Mouse (Mus musculus) liver, embryonic 14.5 days (tissue): Measurements from ENCODE around the gene Obscn. TPM values are rescaled to one million over a fixed set of nuclear protein-coding genes. Genes with fewer than 3 reads are reported as not detected.

ENCODE experiments used
- ATAC-seq: fragments of 200-750 bp; cut with Nextera tagmentation; 2 replicates; pipeline ENCODE4 v1.8.0; 2017; ENCODE audit warnings: moderate number of reproducible peaks, mild to moderate bottlenecking, moderate library complexity; ENCODE audit not compliant: insufficient read depth
- DNase-seq, 3 experiments: peaks; one replicate each; pipeline ENCODE4 v3.0.0-alpha.2; 2012 to 2013; ENCODE audit warnings: low read depth in 3 of 3, low spot score in 3 of 3
- H3K27ac ChIP-seq: fragments of 300-500 bp; sonication (generic); 2 replicates; pipeline ENCODE4 v1.5.1; 2014; ENCODE audit warnings: moderate library complexity, mild to moderate bottlenecking, control low read depth, inconsistent platforms
- H3K27me3 ChIP-seq: fragments of 300-500 bp; sonication (generic); 2 replicates; pipeline ENCODE4 v1.6.1; 2014; ENCODE audit warnings: mild to moderate bottlenecking, low read length, moderate library complexity; ENCODE audit not compliant: control insufficient read depth, insufficient read depth
- H3K36me3 ChIP-seq: fragments of 300-500 bp; sonication (generic); replicated peaks from 2 replicates; pipeline ENCODE4 v1.6.1; 2014; ENCODE audit warnings: low read depth; ENCODE audit not compliant: control insufficient read depth, insufficient read depth
- H3K4me1 ChIP-seq, 2 experiments: fragments of 200-500 bp in 1 of 2; fragments of 300-500 bp in 1 of 2; sonication (generic) in 1 of 2; replicated peaks; 2 replicates each; pipeline ENCODE4 v1.6.1; 2012 to 2014; ENCODE audit warnings: antibody characterized with exemption in 1 of 2, inconsistent platforms in 1 of 2, low read length in 1 of 2; ENCODE audit not compliant: control insufficient read depth in 2 of 2, insufficient read depth in 2 of 2
- H3K4me2 ChIP-seq: fragments of 300-500 bp; sonication (generic); 2 replicates; pipeline ENCODE4 v1.6.1; 2014; ENCODE audit warnings: low read depth, mild to moderate bottlenecking, control low read depth, moderate library complexity
- H3K4me3 ChIP-seq, 2 experiments: fragments of 200-500 bp in 1 of 2; fragments of 300-500 bp in 1 of 2; sonication (generic) in 1 of 2; 2 replicates each; pipeline ENCODE4 v1.5.1; 2012 to 2014; ENCODE audit warnings: low read depth in 2 of 2, low read length in 2 of 2, mild to moderate bottlenecking in 2 of 2, control low read depth in 1 of 2, inconsistent platforms in 1 of 2, moderate library complexity in 1 of 2; ENCODE audit not compliant: insufficient read depth in 1 of 2
- H3K9ac ChIP-seq: fragments of 300-500 bp; sonication (generic); replicated peaks from 2 replicates; pipeline ENCODE4 v1.6.1; 2014; ENCODE audit warnings: mild to moderate bottlenecking, control low read depth, moderate library complexity
- H3K9me3 ChIP-seq: fragments of 300-500 bp; sonication (generic); 2 replicates; pipeline ENCODE4 v1.6.1; 2016; ENCODE audit warnings: low read length, mixed read lengths; ENCODE audit not compliant: control insufficient read depth
- CTCF ChIP-seq: IDR thresholded peaks from 2 replicates; pipeline ENCODE4 v1.5.1; 2016; ENCODE audit warnings: antibody characterized with exemption, low read depth, control low read depth
- EP300 ChIP-seq: IDR thresholded peaks from 2 replicates; pipeline ENCODE4 v1.6.1; 2016; ENCODE audit warnings: antibody characterized with exemption, low read depth
- WGBS: fragments of 180-500 bp; shearing (Covaris S2); extraction: QIAGEN DNeasy Blood & Tissue Kit; methylation state at CpG from one replicate; pipeline ENCODE4 v1.1.7; 2014; ENCODE audit not compliant: insufficient replicate concordance; 5-methylcytosine and 5-hydroxymethylcytosine counted together
- polyA plus RNA-seq, 2 experiments: library from polyadenylated mRNA; depleted of rRNA in 1 of 2; stranded (reverse) in 1 of 2; unstranded in 1 of 2; fragments of >200 nt; fragmentation: Nextera tagmentation in 1 of 2; extraction: Ambion mirVana in 1 of 2; gene quantifications; 2 replicates each; pipeline versions ENCODE4 v1.2.1 to v1.2.3; 2012 to 2014

Gene Obscn
- polyA plus RNA-seq, 2 experiments: 0.06 to 0.11 TPM

DNA sequence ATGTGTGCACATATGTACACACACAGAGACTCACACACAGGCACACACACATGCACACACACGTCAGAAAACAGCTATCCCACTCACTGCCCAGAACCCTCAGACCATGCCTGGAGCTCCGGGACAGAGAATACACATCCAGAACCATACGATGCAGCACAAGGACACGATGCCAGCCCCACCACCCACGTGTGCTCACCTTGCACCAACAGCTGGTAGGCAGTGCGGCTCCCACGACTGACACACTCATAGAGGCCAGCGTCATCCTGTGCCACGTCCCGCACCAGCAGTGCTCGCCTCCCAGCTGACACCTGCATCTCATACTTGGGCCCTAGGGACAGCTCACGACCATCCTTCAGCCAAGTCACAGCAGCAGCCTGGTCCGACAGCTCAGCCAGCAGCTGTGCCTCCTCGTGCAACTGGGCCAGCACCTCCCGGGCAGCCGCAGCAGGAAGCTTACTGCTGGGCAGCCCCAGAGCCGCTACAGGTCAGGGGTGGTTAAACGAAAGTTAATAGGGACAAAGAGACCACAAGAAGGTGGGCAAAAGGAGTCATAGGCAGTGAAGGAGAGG, 4.8 kb downstream of the Obscn start:
- Histone ChIP-seq H3K27me3 (peaks cover 23% of the 10 kb centered on the region), H3K27ac (no peak overlapping the region), H3K4me3 (no peak overlapping the region), H3K4me1 (no peaks in the 10 kb centered on the region), H3K36me3 (no peaks in the 10 kb centered on the region), H3K4me2 (no peak overlapping the region), H3K9me3 (no peaks in the 10 kb centered on the region), H3K9ac (no peak overlapping the region)
- DNase-seq (no peak), ATAC-seq (no peak)
- TF ChIP-seq CTCF: no peak
- no peak for TF ChIP-seq EP300
- WGBS: 61% methylated on average over 18 of the region's 18 CpGs

DNA sequence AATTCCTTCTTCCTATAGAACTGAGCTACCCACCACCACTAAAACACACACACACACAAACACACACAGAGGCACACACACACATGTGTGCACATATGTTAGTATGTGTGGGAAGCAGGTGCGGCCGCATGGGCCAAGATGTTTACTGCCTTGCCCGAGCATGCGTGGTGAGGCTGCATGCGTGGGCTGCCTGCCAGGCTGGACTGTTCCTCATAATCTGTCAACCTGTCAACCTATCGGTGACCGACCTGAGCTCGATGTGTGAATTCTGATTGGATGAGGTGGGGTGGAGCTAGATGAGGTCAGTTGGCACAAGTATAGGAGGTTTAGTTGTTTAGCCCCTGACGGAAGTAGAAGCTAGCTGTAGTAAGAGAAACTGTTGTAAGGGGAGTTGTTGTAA, 5.4 kb downstream of the Obscn start:
- no peaks in the 10 kb centered on the region for H3K9me3 ChIP-seq
- H3K4me3 ChIP-seq: no peak overlapping the region
- no peak for ATAC-seq
- no peaks in the 10 kb centered on the region for H3K4me1 ChIP-seq
- no peak for DNase-seq
- H3K4me2 ChIP-seq: no peak overlapping the region
- H3K27ac ChIP-seq: no peak overlapping the region
- 72% methylated on average over 9 of the region's 9 CpGs for WGBS
- peaks cover 17% of the 10 kb centered on the region for H3K27me3 ChIP-seq
- no peak overlapping the region for H3K9ac ChIP-seq
- TF ChIP-seq CTCF (no peak), EP300 (no peak)
- H3K36me3 ChIP-seq: no peaks in the 10 kb centered on the region

DNA sequence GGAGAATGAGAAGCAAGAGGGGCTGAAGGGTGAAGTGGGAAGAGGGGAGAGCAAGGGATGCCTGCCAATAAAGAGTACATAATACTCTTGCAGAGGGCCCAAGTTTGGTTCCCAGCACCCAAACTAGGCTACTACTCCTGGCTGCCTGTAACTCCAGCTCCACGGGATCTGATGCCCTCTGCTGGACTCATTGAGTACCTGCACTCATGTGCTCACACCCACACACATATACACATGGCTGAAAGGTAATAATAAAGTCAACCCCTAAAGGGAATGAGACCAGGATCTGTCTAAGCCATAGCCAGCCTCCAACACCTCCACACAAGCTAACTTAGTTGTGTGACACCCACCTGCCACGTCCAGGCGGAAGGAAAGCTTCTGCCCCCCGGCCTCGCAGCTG, 30.3 kb downstream of the Obscn start:
- DNase-seq (no peak), ATAC-seq (no peak)
- no peak overlapping the region for H3K4me2 ChIP-seq
- peak; percentile 41; the same call in 1 of the 2 replicates for TF ChIP-seq CTCF
- no peak for TF ChIP-seq EP300
- H3K27ac ChIP-seq: no peak overlapping the region
- 77% methylated on average over 5 of the region's 5 CpGs for WGBS
- H3K4me3 ChIP-seq: no peak overlapping the region
- no peaks in the 10 kb centered on the region for H3K36me3 ChIP-seq
- H3K4me1 ChIP-seq: no peaks in the 10 kb centered on the region
- no peak overlapping the region for H3K9ac ChIP-seq
- H3K9me3 ChIP-seq: no peaks in the 10 kb centered on the region; the same call in 1 of the 2 replicates
- no peaks in the 10 kb centered on the region for H3K27me3 ChIP-seq

DNA sequence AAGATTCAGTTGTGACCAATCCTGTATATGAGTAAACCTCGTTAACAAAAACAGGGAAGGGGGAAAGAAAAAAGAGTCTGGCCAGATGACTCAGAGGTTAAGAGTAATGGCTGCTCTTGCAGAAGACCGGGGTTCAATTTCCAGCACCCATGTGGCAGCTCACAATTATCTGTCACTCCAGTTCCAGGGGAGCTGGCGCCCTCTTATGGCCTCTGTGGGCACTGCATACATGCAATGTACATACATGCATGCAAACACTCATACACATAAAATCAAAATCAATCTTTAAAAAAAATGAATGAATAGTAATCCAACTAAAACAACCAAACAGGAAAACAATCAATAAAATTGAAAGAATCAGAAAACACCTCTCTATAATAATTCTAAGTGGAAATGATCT, 33.9 kb downstream of the Obscn start:
- TF ChIP-seq CTCF (peak; percentile 54), EP300 (no peak)
- no peak overlapping the region for H3K27ac ChIP-seq
- H3K9me3 ChIP-seq: no peaks in the 10 kb centered on the region; the same call in 1 of the 2 replicates
- no peaks in the 10 kb centered on the region for H3K4me1 ChIP-seq
- no peaks in the 10 kb centered on the region for H3K36me3 ChIP-seq
- H3K9ac ChIP-seq: no peak overlapping the region
- no peak overlapping the region for H3K4me2 ChIP-seq
- DNase-seq (no peak), ATAC-seq (no peak)
- no peaks in the 10 kb centered on the region for H3K27me3 ChIP-seq
- WGBS: 58% methylated on average over 3 of the region's 3 CpGs
- H3K4me3 ChIP-seq: no peak overlapping the region

DNA sequence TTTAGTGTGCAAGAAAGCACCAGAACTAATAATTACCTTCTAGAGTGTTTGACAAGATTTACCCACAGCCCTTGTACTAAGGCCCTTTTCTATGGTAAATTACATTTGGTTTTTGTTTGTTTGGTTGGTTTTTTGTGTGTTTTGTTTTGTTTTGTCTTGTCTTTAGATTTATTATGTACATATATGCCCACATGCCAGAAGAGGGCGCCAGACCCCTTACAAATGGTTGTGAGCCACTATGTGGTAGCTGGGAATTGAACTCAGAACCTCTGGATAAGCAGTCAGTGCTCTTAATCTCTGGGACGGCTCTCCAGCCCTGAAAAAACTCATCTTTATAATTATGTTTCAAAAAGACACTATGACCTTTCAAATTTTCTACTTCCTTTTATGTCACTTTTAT, 37.9 kb downstream of the Obscn start:
- WGBS: 13% methylated on average over 2 of the region's 2 CpGs
- ATAC-seq (no peak), DNase-seq (peak; percentile 28 to 37 (median 34))
- no peaks in the 10 kb centered on the region for H3K4me1 ChIP-seq
- H3K27ac ChIP-seq: no peak overlapping the region
- no peak overlapping the region for H3K4me2 ChIP-seq
- no peak overlapping the region for H3K4me3 ChIP-seq
- no peak overlapping the region for H3K9ac ChIP-seq
- TF ChIP-seq CTCF: peak; percentile 70
- TF ChIP-seq EP300: no peak
- no peaks in the 10 kb centered on the region for H3K36me3 ChIP-seq
- H3K9me3 ChIP-seq: no peaks in the 10 kb centered on the region; the same call in 1 of the 2 replicates
- no peaks in the 10 kb centered on the region; the same call in 1 of the 2 replicates for H3K27me3 ChIP-seq
